Mouse (Mus musculus): ENCODE measurements around the gene D430041D05Rik. TPM values are rescaled to one million over a fixed set of nuclear protein-coding genes. Genes with fewer than 3 reads are reported as not detected.

Gene D430041D05Rik
- total RNA-seq, 1 experiment from 2014 or later: not detected

- ATAC-seq (replicated peaks in 1 of 2; ENCODE audit: insufficient read depth in 1 of 2, low FRiP score in 2 of 2, low TSS enrichment in 1 of 2, low read depth in 1 of 2, poor library complexity in 2 of 2, severe bottlenecking in 2 of 2): no peak
Measured at GRCm38 (mm10) chr2:104412496-104412895, 1.7 kb upstream of the D430041D05Rik start.

GRCm38 (mm10) chr2:104411806-104412205 lies 993 bp upstream of the D430041D05Rik start:
- ATAC-seq (replicated peaks in 1 of 2; ENCODE audit: insufficient read depth in 1 of 2, low FRiP score in 2 of 2, low TSS enrichment in 1 of 2, low read depth in 1 of 2, poor library complexity in 2 of 2, severe bottlenecking in 2 of 2): no peak

- peak; percentile 14 to 53; a peak in 1 of 4 replicates for ATAC-seq (replicated peaks in 1 of 2; ENCODE audit: insufficient read depth in 1 of 2, low FRiP score in 2 of 2, low TSS enrichment in 1 of 2, low read depth in 1 of 2, poor library complexity in 2 of 2, severe bottlenecking in 2 of 2)
Measured at GRCm38 (mm10) chr2:104409851-104410821, 677 bp downstream of the D430041D05Rik start.

GRCm38 (mm10) chr2:104408351-104408750 lies 2.5 kb downstream of the D430041D05Rik start:
- no peak for ATAC-seq (replicated peaks in 1 of 2; ENCODE audit: insufficient read depth in 1 of 2, low FRiP score in 2 of 2, low TSS enrichment in 1 of 2, low read depth in 1 of 2, poor library complexity in 2 of 2, severe bottlenecking in 2 of 2)

GRCm38 (mm10) chr2:104407913-104408312 lies 2.9 kb downstream of the D430041D05Rik start:
- ATAC-seq (replicated peaks in 1 of 2; ENCODE audit: insufficient read depth in 1 of 2, low FRiP score in 2 of 2, low TSS enrichment in 1 of 2, low read depth in 1 of 2, poor library complexity in 2 of 2, severe bottlenecking in 2 of 2): no peak

- no peak for ATAC-seq (replicated peaks in 1 of 2; ENCODE audit: insufficient read depth in 1 of 2, low FRiP score in 2 of 2, low TSS enrichment in 1 of 2, low read depth in 1 of 2, poor library complexity in 2 of 2, severe bottlenecking in 2 of 2)
Measured at GRCm38 (mm10) chr2:104404036-104404435, 6.8 kb downstream of the D430041D05Rik start.

GRCm38 (mm10) chr2:104398651-104399290 lies 12.0 kb downstream of the D430041D05Rik start:
- no peak for ATAC-seq (replicated peaks in 1 of 2; ENCODE audit: insufficient read depth in 1 of 2, low FRiP score in 2 of 2, low TSS enrichment in 1 of 2, low read depth in 1 of 2, poor library complexity in 2 of 2, severe bottlenecking in 2 of 2)

- ATAC-seq (replicated peaks in 1 of 2; ENCODE audit: insufficient read depth in 1 of 2, low FRiP score in 2 of 2, low TSS enrichment in 1 of 2, low read depth in 1 of 2, poor library complexity in 2 of 2, severe bottlenecking in 2 of 2): no peak
Measured at GRCm38 (mm10) chr2:104395961-104396360, 14.9 kb downstream of the D430041D05Rik start.

GRCm38 (mm10) chr2:104394769-104395168 lies 16.0 kb downstream of the D430041D05Rik start:
- no peak for ATAC-seq (replicated peaks in 1 of 2; ENCODE audit: insufficient read depth in 1 of 2, low FRiP score in 2 of 2, low TSS enrichment in 1 of 2, low read depth in 1 of 2, poor library complexity in 2 of 2, severe bottlenecking in 2 of 2)

GRCm38 (mm10) chr2:104392700-104393312 lies 18.0 kb downstream of the D430041D05Rik start:
- ATAC-seq (replicated peaks in 1 of 2; ENCODE audit: insufficient read depth in 1 of 2, low FRiP score in 2 of 2, low TSS enrichment in 1 of 2, low read depth in 1 of 2, poor library complexity in 2 of 2, severe bottlenecking in 2 of 2): no peak

- ATAC-seq (replicated peaks in 1 of 2; ENCODE audit: insufficient read depth in 1 of 2, low FRiP score in 2 of 2, low TSS enrichment in 1 of 2, low read depth in 1 of 2, poor library complexity in 2 of 2, severe bottlenecking in 2 of 2): no peak
Measured at GRCm38 (mm10) chr2:104389231-104389630, 21.6 kb downstream of the D430041D05Rik start.

GRCm38 (mm10) chr2:104385941-104386340 lies 24.9 kb downstream of the D430041D05Rik start:
- no peak for ATAC-seq (replicated peaks in 1 of 2; ENCODE audit: insufficient read depth in 1 of 2, low FRiP score in 2 of 2, low TSS enrichment in 1 of 2, low read depth in 1 of 2, poor library complexity in 2 of 2, severe bottlenecking in 2 of 2)

- no peak for ATAC-seq (replicated peaks in 1 of 2; ENCODE audit: insufficient read depth in 1 of 2, low FRiP score in 2 of 2, low TSS enrichment in 1 of 2, low read depth in 1 of 2, poor library complexity in 2 of 2, severe bottlenecking in 2 of 2)
Measured at GRCm38 (mm10) chr2:104383589-104383988, 27.2 kb downstream of the D430041D05Rik start.

GRCm38 (mm10) chr2:104382813-104383212 lies 28.0 kb downstream of the D430041D05Rik start:
- ATAC-seq (replicated peaks in 1 of 2; ENCODE audit: insufficient read depth in 1 of 2, low FRiP score in 2 of 2, low TSS enrichment in 1 of 2, low read depth in 1 of 2, poor library complexity in 2 of 2, severe bottlenecking in 2 of 2): no peak

GRCm38 (mm10) chr2:104379304-104379703 lies 31.5 kb downstream of the D430041D05Rik start:
- no peak for ATAC-seq (replicated peaks in 1 of 2; ENCODE audit: insufficient read depth in 1 of 2, low FRiP score in 2 of 2, low TSS enrichment in 1 of 2, low read depth in 1 of 2, poor library complexity in 2 of 2, severe bottlenecking in 2 of 2)

GRCm38 (mm10) chr2:104378791-104379190 lies 32.0 kb downstream of the D430041D05Rik start:
- no peak for ATAC-seq (replicated peaks in 1 of 2; ENCODE audit: insufficient read depth in 1 of 2, low FRiP score in 2 of 2, low TSS enrichment in 1 of 2, low read depth in 1 of 2, poor library complexity in 2 of 2, severe bottlenecking in 2 of 2)

- no peak for ATAC-seq (replicated peaks in 1 of 2; ENCODE audit: insufficient read depth in 1 of 2, low FRiP score in 2 of 2, low TSS enrichment in 1 of 2, low read depth in 1 of 2, poor library complexity in 2 of 2, severe bottlenecking in 2 of 2)
Measured at GRCm38 (mm10) chr2:104377990-104378389, 32.8 kb downstream of the D430041D05Rik start.

- no peak for ATAC-seq (replicated peaks in 1 of 2; ENCODE audit: insufficient read depth in 1 of 2, low FRiP score in 2 of 2, low TSS enrichment in 1 of 2, low read depth in 1 of 2, poor library complexity in 2 of 2, severe bottlenecking in 2 of 2)
Measured at GRCm38 (mm10) chr2:104372156-104372555, 38.7 kb downstream of the D430041D05Rik start.

Data from hematopoietic stem cell, adult 5-6 weeks (primary cell).